Mouse (Mus musculus): ENCODE results near the gene AA467197. TPM values are rescaled to one million over a fixed set of nuclear protein-coding genes. Genes with fewer than 3 reads are reported as not detected.

The AA467197 gene
- polyA plus RNA-seq (2015; fragmentation: Nextera tagmentation; extraction: Ambion mirVana): 1.1 and 5.5 TPM in 2 replicates

DNA sequence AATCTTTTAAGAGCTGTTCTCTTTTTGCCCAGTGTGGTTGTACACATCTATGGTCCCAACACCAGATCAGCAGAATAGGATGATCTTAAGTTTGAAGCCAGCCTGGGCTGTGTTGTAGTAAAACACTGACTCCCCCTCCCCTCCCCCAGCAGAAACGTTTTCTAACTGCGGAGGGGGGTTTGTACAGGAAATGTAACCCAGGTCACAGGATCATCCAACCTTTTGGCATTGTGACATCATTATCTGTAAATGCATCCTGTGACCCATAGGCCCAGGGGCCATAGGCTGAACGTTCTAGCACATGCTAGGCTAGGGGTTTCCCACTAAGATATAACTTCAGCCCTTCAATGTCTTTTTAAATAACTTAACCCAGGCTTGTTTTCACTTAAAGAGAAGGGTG, at the start of gene AA467197:
TSS of gene AA467197 (plus strand) at position 301 of the 400 bp plus-strand sequence.
- H3K9ac ChIP-seq (replicated peaks): peak within 1 kb of the TSS; percentile 43
- H3K27ac ChIP-seq (replicated peaks): no peak within 1 kb of the TSS
- ATAC-seq (ENCODE audit: low FRiP score): no peak
- H3K4me3 ChIP-seq (replicated peaks): peak within 1 kb of the TSS; percentile 38
- 63% methylated on average over 3 of the region's 3 CpGs for WGBS
- peaks cover 21% of the 10 kb centered on the region for H3K27me3 ChIP-seq (replicated peaks)
- H3K4me1 ChIP-seq: peaks cover 14% of the 10 kb centered on the region
- H3K4me2 ChIP-seq: peak within 1 kb of the TSS; percentile 74
- H3K9me3 ChIP-seq (replicated peaks): no peaks in the 10 kb centered on the region
- peaks cover 19% of the 10 kb centered on the region for H3K36me3 ChIP-seq

DNA sequence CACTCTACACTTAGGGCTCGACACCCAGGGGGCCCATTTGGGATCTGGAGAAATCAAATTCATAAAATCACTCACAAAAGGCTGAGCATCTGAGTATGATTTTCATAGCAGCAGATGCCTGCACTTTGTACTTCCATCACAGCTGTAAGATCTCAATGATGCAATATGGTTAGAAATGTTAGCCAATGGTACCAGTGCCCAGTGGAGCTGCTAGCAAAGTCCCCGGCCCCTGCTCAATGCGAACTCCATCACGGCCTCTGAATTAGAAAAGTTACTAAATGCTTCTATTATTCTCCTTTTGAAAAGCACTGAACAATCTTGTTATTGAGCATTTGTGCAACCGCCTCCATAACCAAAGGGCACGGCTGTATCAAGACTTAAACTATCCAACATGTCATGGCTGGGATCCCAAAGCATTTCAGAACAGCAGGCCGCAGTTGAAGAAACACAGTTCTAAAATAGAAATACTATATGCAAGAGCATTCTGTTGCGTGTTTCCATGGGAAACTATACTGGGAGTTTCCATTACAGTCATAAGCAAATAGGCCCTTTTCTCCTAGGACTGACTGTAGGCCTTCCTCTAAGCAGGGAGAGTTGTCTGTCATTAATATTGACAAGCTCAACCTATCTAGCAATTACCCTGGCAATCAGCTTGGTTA, 48.8 kb upstream of the AA467197 start:
- Histone ChIP-seq H3K27me3 (replicated peaks) (no peaks in the 10 kb centered on the region), H3K9me3 (replicated peaks) (no peaks in the 10 kb centered on the region), H3K4me1 (no peaks in the 10 kb centered on the region), H3K4me3 (replicated peaks) (no peak overlapping the region), H3K4me2 (no peak overlapping the region), H3K27ac (replicated peaks) (no peak overlapping the region), H3K36me3 (no peaks in the 10 kb centered on the region), H3K9ac (replicated peaks) (no peak overlapping the region)
- no peak for ATAC-seq (ENCODE audit: low FRiP score)
- WGBS: 84% methylated on average over 8 of the region's 8 CpGs

DNA sequence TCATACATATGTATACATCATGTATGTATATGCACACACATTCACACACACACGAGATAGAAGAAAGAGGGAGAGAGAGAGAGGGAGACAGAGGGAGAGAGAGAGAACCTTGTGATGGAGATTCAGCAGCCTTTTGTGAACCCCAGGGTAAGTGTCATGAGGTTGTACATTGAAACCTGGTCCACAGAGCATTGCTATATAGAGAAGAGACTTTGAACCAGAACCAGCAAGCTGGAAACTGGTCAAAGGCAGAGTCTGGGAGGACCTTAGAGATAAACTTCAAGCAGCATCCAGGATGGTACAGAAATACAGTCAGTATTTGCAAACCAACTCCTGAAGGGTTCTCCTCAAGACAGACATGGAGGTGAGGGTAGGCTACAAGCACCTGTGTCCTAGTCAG, 46.4 kb upstream of the AA467197 start:
- Histone ChIP-seq H3K4me1 (no peaks in the 10 kb centered on the region), H3K9me3 (replicated peaks) (no peaks in the 10 kb centered on the region), H3K4me2 (no peak overlapping the region), H3K9ac (replicated peaks) (no peak overlapping the region), H3K36me3 (no peaks in the 10 kb centered on the region), H3K27ac (replicated peaks) (no peak overlapping the region), H3K4me3 (replicated peaks) (no peak overlapping the region), H3K27me3 (replicated peaks) (no peaks in the 10 kb centered on the region)
- ATAC-seq (ENCODE audit: low FRiP score): no peak
- 80% methylated on average over 1 of the region's 1 CpGs for WGBS

DNA sequence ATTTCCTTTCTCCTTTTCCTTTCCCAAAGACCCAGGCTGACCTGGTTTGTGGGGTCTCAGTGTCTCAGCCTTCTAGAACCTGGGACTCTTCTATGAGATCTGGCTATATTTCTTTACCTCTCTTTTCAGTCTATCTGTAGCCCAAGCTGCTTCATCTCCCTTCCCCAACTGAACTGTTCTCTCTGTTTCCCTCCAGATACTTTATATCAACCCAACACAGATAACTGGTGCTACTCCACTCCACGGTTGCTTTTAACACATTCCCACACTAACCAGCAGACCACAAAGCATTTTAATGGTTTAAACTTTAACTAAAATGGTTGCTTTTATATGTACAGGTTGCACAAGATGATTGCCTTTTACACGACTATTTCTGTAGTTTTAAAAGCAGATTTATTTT, 45.6 kb upstream of the AA467197 start:
- Histone ChIP-seq H3K9ac (replicated peaks) (no peak overlapping the region), H3K27ac (replicated peaks) (no peak overlapping the region), H3K9me3 (replicated peaks) (no peaks in the 10 kb centered on the region), H3K27me3 (replicated peaks) (no peaks in the 10 kb centered on the region), H3K4me2 (no peak overlapping the region), H3K4me1 (no peaks in the 10 kb centered on the region), H3K36me3 (no peaks in the 10 kb centered on the region), H3K4me3 (replicated peaks) (no peak overlapping the region)
- ATAC-seq (ENCODE audit: low FRiP score): no peak
- 68% methylated on average over 2 of the region's 2 CpGs for WGBS

DNA sequence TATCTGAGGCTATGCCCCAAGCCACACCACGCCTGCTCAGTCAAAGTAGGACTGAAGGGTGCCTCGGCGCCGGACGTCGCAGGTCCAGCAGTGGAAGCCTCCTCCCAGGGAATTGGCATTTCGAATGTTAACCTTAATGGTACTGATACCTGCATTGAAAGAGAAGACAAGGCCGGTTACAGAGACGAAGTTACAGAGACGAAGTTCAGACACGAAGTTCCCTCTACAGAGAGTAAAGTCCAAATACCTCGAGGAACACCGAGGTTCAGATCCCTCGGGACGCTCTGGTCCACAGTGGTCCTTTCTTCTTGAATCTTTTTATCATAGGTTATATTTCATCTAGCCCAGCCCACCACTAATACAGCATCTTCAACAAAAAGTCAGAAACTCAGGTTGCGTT, 41.3 kb upstream of the AA467197 start:
- Histone ChIP-seq H3K9ac (replicated peaks) (no peak overlapping the region), H3K9me3 (replicated peaks) (no peaks in the 10 kb centered on the region), H3K27ac (replicated peaks) (no peak overlapping the region), H3K27me3 (replicated peaks) (no peaks in the 10 kb centered on the region), H3K4me2 (no peak overlapping the region), H3K4me3 (replicated peaks) (no peak overlapping the region), H3K36me3 (peaks cover 7% of the 10 kb centered on the region), H3K4me1 (no peaks in the 10 kb centered on the region)
- no peak for ATAC-seq (ENCODE audit: low FRiP score)
- WGBS: 93% methylated on average over 16 of the region's 16 CpGs

DNA sequence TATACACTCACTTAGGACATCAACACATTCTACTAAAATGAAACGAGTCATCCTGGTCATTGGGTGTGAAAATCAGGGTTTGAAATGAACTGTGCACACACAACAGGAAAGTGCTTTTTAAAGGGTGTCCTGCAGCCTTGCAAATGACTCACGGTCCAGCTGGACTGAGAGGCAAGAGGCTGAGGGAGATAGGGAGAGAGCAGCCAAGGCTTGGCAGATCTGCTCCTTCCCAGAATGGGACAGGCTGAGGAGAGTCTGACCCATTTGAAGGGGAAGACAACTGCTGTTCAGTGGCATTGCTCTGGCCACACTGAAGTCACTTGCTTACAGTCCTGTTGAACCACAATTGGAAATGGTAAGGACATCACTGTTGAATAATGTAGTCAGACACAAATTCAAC, 37.0 kb upstream of the AA467197 start:
- 89% methylated on average over 2 of the region's 2 CpGs for whole genome bisulfite sequencing
- no peaks in the 10 kb centered on the region for H3K4me1 ChIP-seq
- H3K4me3 ChIP-seq (replicated peaks): no peak overlapping the region
- ATAC-seq (ENCODE audit: low FRiP score): no peak
- no peak overlapping the region for H3K9ac ChIP-seq (replicated peaks)
- H3K9me3 ChIP-seq (replicated peaks): no peaks in the 10 kb centered on the region
- no peak overlapping the region for H3K27ac ChIP-seq (replicated peaks)
- H3K4me2 ChIP-seq: no peak overlapping the region
- no peaks in the 10 kb centered on the region for H3K27me3 ChIP-seq (replicated peaks)
- H3K36me3 ChIP-seq: peaks cover 10% of the 10 kb centered on the region

DNA sequence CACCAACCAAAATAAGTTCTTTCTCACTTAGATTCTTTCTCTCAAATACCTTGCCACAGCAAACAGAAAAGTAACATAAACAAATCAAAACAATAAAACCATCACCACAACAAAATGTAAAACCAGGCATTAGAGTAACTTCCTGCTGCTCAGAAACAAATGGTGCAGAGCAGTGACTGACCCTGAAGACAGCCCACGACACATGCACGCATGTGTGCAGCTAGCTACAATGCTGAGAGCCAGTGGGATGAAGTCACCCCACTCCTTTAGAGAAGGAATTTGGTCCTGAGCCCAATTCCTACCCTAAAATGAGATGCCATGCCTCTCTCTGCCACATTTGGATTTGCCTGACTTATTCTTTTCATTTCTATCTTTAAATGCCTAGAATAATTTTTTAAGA, 35.4 kb upstream of the AA467197 start:
- Histone ChIP-seq H3K27ac (replicated peaks) (no peak overlapping the region), H3K36me3 (peaks cover 10% of the 10 kb centered on the region), H3K4me1 (no peaks in the 10 kb centered on the region), H3K4me3 (replicated peaks) (no peak overlapping the region), H3K9ac (replicated peaks) (no peak overlapping the region), H3K27me3 (replicated peaks) (no peaks in the 10 kb centered on the region), H3K9me3 (replicated peaks) (no peaks in the 10 kb centered on the region), H3K4me2 (no peak overlapping the region)
- WGBS: 85% methylated on average over 2 of the region's 2 CpGs
- no peak for ATAC-seq (ENCODE audit: low FRiP score)

DNA sequence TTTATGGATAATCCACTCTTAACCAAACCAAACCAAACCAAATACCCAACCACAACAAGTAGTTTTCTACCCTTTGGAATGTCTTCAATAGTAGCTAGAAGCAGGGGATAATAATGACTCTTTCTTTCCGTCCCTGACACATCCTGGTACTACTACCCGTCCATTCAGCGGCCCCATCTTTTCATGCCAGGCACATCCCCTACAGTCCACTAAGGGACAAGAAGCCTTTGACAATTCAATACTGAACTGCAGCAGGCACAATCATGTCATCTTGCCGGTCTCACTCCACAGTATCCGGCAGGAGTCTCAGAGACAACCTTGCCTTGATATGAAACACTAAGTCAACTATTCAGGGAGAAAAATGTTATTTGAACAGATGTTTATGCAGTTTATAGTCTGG, 31.0 kb upstream of the AA467197 start:
- ATAC-seq (ENCODE audit: low FRiP score): no peak
- Histone ChIP-seq H3K4me2 (no peak overlapping the region), H3K27me3 (replicated peaks) (no peaks in the 10 kb centered on the region), H3K4me3 (replicated peaks) (no peak overlapping the region), H3K27ac (replicated peaks) (no peak overlapping the region), H3K9me3 (replicated peaks) (no peaks in the 10 kb centered on the region), H3K9ac (replicated peaks) (no peak overlapping the region), H3K4me1 (peaks cover 2% of the 10 kb centered on the region; the same call in 1 of the 2 replicates), H3K36me3 (0 out of 2 replicates have a peak, but pooled peaks cover 3% of the 10 kb centered on the region)
- 77% methylated on average over 5 of the region's 5 CpGs for WGBS

DNA sequence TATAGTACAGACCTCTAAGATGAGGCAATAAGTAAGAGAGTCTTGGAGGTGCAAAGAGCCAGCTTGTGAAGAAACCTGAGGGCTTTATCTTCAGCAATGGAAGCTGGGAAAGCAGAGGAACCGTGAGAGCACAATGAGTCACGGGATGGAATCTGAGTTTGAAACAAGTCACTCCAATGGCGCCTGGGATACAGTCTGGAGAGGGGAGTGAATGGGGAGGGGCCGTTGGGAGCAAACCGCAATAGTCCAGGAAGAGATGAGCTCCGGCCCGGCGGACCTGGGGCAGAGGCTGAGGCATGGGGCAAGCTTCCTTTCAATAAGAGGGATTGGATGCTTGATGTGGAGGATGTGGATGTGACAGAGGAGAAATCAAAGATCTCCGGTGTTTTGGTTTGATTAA, 28.0 kb upstream of the AA467197 start:
- no peak overlapping the region for H3K9ac ChIP-seq (replicated peaks)
- ATAC-seq (ENCODE audit: low FRiP score): no peak
- no peaks in the 10 kb centered on the region for H3K36me3 ChIP-seq
- H3K9me3 ChIP-seq (replicated peaks): no peaks in the 10 kb centered on the region
- H3K4me2 ChIP-seq: no peak overlapping the region
- 0 out of 2 replicates have a peak, but pooled peaks cover 5% of the 10 kb centered on the region for H3K27me3 ChIP-seq (replicated peaks)
- H3K4me3 ChIP-seq (replicated peaks): no peak overlapping the region
- H3K27ac ChIP-seq (replicated peaks): no peak overlapping the region
- H3K4me1 ChIP-seq: peaks cover 10% of the 10 kb centered on the region; the same call in 1 of the 2 replicates
- 80% methylated on average over 9 of the region's 9 CpGs for WGBS

DNA sequence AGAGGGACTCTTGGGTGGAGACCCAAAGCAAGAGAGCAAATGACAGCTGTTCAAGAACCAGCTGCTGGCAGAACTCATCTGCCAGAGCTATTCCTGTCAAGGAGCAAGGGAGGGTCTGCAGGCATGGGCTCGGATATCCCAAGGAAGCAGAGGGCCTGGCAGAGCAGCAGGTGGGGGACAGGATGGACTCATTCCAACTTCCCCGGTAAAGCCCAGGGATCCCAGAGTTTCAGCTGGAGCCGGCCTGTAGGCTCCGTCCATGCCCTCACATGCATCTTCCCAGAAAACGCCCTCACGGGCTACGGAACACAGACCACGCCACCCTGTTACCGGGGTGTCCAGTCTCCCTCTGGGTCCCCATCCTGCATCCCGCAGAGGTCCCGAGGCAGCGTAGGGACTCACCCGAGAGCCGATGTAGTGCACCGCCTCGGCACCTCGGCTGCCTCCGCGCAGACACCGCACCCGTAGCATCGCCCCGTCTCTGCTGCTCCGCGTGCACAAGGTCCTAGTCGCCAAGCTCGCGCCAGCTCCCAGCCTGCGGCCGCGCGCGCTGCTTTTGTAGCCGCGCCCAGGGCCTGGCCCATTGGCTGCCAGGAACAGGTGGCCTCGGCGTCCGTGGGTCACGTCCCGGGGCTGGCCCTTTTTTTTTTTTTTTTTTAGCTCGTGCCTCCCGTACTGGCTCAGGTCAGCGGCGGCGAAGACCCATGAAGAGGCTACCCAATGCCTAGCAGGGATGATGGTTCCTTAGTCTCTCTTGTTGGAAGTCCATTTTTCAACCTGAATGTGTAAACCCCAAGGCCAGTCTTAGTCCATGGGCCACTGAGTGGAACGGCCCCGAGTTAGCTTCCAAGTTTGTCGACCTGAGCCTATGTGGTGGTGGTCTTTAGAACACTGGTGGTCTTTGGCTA, 25.8 kb upstream of the AA467197 start, which contains the start of gene Gatm:
TSS of gene Gatm (minus strand) at position 558 of the 908 bp plus-strand sequence.
- peaks cover 10% of the 10 kb centered on the region; the same call in 1 of the 2 replicates for H3K4me1 ChIP-seq
- H3K9ac ChIP-seq (replicated peaks): peak within 1 kb of the TSS; percentile 59
- ATAC-seq (ENCODE audit: low FRiP score): peak; percentile 99
- 0 out of 2 replicates have a peak, but pooled peaks cover 5% of the 10 kb centered on the region for H3K27me3 ChIP-seq (replicated peaks)
- H3K9me3 ChIP-seq (replicated peaks): no peaks in the 10 kb centered on the region
- H3K27ac ChIP-seq (replicated peaks): peak within 1 kb of the TSS; percentile 48; the same call in 1 of the 2 replicates
- peak within 1 kb of the TSS; percentile 54 for H3K4me3 ChIP-seq (replicated peaks)
- peak within 1 kb of the TSS; percentile 68 for H3K4me2 ChIP-seq
- WGBS: 3% methylated on average over 48 of the region's 48 CpGs
- H3K36me3 ChIP-seq: no peaks in the 10 kb centered on the region

DNA sequence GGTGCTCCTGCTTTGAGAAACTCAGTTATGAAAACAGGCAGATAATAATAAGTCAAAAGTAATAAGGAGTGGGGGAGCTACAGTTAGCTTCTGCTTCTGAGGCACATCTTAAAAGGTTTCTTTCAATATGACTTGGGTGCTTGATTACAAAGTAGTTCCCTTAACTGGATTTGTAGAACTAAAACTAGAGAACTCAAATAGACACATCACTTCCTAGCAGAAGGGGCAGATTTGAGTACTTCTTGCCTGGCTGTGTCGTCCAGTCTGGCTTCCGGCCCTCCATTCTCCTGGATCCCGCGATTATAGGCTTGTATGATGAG, 25.2 kb upstream of the AA467197 start:
- H3K4me1 ChIP-seq: peaks cover 10% of the 10 kb centered on the region; the same call in 1 of the 2 replicates
- peak overlapping the region; percentile 59 for H3K9ac ChIP-seq (replicated peaks)
- no peaks in the 10 kb centered on the region for H3K36me3 ChIP-seq
- peak overlapping the region; percentile 54 for H3K4me3 ChIP-seq (replicated peaks)
- H3K27ac ChIP-seq (replicated peaks): no peak overlapping the region
- ATAC-seq (ENCODE audit: low FRiP score): no peak
- no peaks in the 10 kb centered on the region for H3K9me3 ChIP-seq (replicated peaks)
- H3K27me3 ChIP-seq (replicated peaks): 0 out of 2 replicates have a peak, but pooled peaks cover 5% of the 10 kb centered on the region
- peak overlapping the region; percentile 68 for H3K4me2 ChIP-seq
- 87% methylated on average over 4 of the region's 4 CpGs for WGBS

All from neural tube, embryonic 15.5 days (tissue).